Mouse (Mus musculus): ENCODE measurements around the gene Fdxr.

Gene Fdxr

DNA sequence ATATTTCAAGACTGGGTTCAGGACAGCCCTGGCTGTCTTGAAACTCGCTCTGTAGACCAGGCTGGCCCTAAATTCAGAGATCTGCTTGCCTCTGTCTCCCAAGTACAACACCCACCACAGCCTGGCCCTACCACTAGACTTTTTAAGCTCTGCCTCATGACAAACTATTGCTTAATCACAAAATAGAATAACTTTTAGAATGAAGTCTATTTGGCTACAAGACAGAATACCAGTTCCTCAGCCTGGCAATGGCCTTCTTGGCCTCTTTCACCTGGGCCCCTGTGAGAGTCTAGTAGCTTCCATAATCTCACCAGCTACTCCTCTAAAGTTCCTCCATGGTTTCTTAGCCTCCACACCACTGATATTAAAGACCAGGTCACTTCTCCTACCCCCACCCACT lies 13.5 kb upstream of the Fdxr start:
- DNase-seq (ENCODE audit: low spot score in 2 of 2), result no peak

DNA sequence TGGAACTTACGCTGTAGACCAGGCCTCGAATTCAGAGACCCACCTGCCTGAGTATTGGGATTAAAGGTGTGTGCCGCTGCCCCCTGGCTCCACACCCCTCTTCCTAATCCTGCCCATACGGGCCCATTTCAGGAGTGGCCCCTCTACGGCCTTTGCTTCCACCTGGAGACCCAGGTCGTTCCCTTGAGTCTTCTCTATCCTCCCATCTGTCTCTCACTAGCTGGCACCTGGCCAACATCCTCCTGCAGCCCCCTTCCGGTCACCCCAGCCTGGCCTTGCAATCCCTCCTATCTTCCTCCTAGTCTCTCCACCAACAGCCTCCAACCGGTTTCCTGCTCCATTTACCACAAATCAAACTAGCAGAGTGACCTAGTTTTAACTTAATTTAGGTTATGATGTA lies 13.0 kb upstream of the Fdxr start:
- DNase-seq (ENCODE audit: low spot score in 2 of 2), result no peak

DNA sequence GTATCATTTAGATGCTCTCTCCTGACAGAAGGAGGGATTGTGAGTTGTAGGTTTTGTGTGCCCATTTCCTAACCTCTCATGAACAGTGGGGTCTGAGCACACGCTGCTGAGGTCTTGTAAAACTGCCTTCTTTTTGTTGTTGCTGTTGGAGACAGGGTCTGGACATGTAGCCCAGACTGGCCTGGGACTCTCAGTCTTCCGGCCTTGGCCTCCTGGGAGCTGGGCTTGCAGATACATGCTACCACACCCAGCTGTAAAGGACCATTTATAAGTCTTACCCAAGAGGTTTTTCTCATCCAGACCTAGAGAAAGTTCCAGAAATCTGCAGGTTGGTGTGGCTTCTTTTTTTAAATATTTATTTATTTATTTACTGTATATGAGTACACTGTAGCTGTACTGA lies 11.5 kb upstream of the Fdxr start:
- no peak for DNase-seq (ENCODE audit: low spot score in 2 of 2)

DNA sequence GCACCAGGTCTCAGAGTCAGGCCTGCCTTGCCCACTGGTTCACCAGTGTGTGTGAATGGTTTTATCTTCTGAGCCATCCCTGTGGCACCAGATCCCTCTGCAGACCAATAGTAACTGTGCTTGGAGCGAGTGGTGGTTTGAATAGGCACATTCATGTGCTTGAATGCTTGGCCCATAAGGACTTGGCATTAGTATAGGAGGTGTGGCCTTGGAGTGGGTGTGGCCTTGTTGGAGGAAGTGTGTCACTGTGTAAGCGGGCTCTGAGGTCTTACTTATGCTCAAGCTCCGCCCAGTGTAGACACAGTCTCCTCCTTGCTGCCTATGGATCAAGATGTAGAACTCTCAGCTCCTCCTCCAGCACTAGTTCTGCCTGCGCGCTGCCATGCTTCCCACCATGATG lies 10.5 kb upstream of the Fdxr start:
- no peak for DNase-seq (ENCODE audit: low spot score in 2 of 2)

DNA sequence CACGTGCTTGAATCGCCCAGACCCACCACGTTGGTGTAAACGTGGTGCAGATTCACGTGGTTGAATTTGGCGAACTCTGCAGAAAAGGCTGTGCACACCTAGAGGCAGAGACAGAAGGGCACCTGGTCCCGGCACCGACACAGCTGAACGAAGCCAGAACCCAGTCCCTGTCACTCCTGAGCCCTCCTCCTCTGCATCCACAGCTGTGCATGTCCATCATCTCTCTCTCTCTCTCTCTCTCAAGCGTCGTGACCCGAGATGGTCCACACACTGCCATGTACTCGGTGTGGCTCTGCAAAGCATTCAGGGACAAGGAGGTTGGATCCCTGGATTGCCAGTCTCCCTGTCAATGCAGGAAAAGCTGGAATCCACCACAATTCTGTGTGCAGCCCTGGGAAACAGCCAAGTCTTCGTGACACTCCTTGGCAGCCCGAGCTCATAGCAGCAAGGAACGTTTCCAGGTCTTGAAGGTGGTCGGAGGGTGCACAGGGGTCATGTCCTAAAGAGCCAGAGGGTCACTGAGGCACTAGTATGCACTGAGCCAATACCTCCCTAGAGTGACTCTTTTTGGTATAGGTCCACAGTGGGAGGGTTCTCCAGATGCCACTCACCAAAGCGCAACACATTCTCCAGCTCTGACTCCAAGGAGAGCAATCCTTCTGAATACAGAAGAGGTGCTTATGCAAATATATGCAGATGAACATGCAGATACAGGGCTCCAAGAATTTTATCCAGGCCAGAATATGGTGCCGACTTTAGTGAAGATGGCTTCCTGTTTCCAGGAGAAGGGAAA lies 9.5 kb upstream of the Fdxr start:
- no peak for DNase-seq (ENCODE audit: low spot score in 2 of 2)

DNA sequence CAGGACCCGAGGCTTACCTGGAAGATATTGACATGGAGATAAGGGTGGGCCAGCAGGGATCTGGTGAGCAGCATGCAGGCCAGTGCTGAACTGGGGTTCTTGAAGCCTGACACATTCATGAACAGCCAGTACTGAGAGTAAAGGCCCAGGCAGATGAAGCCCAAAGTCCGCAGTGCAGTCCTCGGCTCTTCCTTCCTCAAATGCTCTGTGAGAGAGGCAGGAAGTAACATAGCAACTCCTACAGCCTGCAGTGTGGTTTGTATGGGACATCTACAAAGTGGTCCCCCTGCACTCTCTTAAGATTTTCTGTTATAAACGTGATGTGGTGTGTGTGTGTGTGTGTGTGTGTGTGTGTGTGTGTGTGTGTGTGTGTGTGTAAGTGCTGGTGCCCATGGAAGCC lies 8.4 kb upstream of the Fdxr start:
- no peak for DNase-seq (ENCODE audit: low spot score in 2 of 2)

DNA sequence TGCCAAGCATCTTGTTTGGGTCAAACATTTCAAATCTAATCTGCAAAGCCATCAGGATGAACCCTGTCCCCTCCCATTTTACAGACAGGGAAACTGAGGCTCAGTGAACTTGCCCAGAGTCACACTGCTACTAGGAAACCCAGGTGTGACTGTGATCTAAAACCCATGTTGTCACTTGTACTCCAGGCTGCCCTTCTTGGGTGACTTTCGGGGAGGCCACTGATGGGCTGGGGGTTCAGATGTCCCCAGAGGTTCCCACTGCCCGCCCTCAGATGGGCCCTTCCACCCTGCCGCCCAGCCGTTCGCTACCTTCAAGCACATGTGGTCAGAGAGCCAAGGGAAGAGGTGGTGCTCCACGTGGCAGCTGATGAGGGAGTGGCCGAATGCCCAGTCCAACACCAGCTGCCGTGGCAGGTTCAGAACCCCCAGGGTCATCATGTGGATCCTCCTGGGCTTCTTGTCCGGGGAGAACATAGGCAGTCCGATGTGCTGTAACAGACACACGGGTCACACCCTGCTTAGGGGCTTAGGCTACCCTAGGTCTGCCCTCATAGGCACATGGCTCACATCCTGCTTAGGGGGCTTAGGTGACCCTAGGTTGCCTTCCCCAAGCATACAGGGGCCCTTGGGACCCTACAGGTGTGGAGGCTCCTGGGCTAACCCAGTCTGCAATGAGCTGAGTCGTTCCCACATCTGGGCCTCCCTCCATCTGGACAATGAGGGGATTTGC lies 7.2 kb upstream of the Fdxr start:
- no peak for DNase-seq (ENCODE audit: low spot score in 2 of 2)

DNA sequence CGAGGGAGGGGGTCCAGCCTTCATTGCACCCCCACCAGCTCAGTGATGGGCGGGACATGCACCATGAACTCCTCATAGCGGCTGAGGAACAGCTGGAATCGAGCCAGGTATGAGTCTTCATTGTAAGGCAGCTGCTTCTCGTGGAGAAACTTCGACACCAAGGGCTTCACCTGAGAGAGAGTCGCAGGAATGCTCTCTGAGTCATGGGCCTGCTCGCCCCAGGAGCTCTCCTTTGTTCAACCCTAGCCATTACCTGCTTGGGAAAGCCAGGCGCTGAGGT lies 6.6 kb upstream of the Fdxr start:
- no peak for DNase-seq (ENCODE audit: low spot score in 2 of 2)

DNA sequence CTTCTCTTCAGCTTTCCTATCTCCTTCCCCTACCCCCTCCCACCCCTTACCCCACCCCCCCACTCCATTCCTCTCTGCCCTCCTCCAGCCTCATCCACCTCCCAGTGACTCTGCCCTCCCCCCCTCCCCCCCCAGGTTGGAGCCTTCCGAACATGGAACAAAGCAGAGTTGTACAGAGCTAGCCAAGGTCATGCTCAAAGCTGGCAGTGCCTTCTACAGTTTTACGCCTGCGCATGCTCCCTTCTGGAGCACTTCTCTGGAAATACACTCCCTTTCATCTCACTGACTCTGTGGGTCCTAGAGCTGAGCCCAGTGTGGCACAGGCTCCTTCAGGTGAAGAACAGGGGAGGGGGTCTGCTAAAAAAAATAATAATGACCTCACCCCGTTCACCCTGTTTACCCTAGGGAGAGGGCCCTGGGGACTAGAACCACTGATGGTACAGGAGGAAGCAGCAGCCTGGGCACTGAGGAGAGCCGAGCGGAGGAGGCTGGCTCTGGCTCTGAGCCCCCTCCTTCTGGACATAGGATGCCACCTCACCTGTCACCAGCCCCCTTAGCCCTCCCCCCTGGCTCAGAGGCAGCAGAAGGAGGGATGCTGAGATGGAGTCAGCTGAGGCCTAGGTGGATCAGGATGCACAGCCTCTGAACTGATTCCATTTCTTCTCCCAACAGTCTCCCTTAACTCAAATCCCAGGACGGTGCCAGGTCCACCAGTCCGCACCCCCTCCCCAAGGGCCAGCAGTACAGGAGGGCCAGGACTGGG lies 6.1 kb upstream of the Fdxr start:
- no peak for DNase-seq (ENCODE audit: low spot score in 2 of 2)

DNA sequence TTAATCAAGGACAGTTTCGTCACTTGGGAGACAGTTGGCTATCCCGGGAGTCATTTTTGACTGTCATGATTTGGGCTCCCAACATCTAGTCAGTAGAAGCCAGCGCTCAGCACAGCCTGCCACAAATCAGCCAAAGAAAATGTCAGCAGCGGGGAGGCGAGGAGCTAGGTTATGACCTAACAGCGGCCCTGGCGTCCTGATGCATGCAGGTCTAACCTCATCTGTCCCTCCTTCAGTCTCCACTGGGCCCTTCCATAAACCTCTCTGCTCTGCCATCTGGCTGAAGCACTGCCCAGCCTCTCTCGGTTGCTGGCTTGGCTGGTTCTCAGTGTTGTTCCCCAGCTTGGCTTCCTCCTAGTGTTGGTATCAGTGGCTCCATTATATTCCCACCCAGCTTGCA lies 5.4 kb upstream of the Fdxr start:
- DNase-seq (ENCODE audit: low spot score in 2 of 2), result no peak

DNA sequence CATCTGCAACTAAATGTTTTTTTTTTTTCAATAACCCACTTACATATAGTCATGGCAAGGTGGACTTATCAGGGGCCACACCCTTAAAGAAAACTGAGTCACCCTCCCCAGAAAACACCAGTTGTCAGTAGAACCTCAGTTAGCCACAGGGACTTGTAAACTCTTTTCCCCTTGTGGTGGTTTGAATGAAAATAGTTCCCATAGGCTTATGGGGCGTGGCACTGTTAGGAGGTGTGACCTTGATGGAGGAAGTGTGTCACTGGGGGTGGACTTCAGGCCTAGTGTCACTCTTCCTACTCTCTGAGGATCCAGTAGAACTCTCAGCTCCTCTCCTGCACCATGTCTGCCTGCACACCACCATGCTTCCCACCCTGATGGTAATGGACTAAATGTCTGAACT lies 2.9 kb upstream of the Fdxr start:
- no peak for DNase-seq (ENCODE audit: low spot score in 2 of 2)

DNA sequence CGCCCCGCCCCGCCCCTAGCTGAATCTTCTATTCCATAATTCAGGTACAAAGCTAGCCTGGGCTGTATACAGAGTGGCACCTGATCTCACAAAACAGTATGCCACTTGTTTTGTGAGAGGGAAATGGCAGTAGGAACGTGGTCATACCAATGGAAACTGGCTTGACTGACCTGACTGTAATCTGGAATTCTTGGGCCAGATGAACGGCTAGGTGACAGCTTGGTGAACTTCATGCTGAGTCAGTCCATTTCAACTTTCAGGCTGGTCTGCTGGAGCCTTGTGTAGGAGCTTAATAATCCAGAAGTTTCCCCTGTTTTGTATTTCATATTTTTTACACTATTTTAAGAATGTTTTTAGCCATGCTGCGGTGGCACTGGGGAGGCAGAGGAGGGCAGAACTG lies 1.3 kb upstream of the Fdxr start:
- no peak for DNase-seq (ENCODE audit: low spot score in 2 of 2)

DNA sequence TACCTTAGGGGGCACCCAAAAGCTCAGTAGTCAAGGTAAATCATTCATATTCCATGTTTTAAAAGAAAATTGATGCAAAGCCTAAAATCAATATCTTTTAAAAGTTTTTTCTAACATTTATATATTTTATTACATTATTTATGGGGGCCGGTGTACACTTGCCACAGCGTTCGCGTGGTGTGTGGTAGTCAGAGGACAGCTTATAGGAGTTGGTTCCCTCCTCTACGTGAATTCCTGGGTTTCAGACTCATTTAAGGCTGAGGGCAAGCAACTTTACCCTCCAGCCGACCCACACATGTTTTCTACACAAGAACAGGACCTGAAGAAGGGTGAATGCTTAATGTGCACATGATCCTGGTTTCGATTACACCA lies 740 bp upstream of the Fdxr start:
- DNase-seq (ENCODE audit: low spot score in 2 of 2), result no peak

DNA sequence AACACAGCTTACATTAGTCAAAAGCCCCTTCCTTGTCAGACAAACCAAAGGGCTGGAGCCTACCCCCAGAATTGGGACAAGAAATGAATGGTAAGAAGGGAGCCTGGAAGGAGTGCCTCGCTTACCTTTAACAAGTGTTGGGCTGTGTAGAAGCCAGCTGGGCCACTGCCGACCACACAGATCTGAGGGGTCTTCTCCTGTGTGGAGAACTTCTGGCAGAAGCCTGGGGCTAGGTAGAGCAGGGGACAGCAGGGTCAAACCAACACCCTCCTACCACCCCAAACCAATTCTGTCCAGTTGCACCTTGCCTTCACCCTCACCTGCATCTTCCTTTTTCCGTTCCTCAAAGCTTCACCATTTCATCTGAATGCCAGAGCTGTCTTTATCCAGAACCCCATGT lies 896 bp downstream of the Fdxr start:
- no peak for DNase-seq (ENCODE audit: low spot score in 2 of 2)

DNA sequence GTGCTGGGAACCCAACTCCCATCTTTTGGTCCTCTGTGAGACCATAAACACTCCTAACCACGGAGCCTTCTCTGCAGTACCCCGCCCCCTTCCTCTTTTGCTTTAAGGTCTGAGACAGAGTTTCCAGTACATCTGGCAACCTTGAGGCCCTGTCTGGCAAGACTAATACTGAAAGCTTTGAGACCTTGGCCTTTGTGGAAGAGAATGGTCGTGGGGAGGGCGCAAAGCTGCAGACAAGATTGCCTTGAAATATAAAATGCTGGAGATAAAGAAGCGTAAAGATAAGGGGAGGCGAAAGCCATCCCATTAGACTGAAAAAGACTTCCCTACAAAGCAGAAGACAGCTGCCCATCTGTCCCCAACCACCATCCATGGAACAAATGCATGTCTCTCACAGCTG lies 1.3 kb downstream of the Fdxr start:
- DNase-seq (ENCODE audit: low spot score in 2 of 2), result no peak

DNA sequence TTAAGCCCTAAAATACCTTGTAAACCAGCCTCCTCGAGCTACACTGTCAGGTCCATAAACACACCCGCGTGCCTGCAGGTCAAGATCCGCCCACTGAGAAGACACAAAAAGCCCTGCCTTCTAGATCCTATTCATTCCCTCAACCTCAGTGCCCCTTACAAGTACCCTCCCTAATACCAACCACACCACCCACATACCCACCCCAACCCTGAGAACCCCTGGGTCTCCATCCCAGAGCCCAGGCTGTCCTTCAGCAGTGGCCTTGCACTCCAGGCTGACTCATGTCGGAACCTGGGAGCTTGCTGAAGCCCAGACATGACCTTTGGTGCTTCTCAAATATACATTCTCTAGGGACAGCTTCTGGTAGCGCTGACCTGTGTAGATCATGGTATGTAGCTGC lies 2.1 kb downstream of the Fdxr start:
- DNase-seq (ENCODE audit: low spot score in 2 of 2), result no peak

DNA sequence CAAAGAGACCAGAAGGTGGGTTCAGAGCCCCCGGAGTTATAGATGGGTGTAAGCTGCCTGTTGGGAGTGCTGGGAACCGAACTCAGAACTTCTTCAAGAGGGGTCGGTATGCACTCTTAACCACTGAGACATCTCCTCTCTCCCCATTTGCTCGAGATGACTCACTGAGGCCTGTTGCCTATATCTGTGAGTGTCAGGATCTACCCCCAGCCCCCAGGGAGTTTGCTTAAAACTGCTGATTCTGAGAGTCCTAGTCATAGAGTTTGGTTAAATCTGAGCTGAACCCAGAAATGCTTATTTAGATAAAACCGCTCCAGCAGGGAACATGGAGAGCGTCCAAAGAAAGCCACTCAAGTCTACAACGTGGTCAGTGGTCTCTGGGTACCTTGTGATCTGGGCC lies 2.7 kb downstream of the Fdxr start:
- no peak for DNase-seq (ENCODE audit: low spot score in 2 of 2)

DNA sequence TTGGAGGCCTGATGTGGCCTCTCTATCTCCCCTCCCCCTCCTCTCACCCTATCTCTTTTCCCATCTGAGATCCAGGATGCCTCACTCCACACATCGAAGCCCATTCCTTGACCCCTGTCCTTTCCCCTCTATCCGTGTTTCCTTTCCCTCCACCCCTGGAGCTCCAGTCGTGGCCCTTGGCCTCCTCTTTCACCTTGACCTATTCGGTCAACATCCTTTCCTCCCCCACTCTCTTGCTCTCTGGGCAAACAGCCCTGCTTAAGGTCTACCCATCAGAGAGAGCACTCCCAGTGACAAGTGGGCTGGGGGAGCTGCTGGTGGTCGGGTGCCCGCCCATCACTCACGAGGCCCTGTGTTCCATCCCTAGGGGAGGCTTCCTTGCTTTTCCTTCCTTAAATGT lies 3.1 kb downstream of the Fdxr start:
- DNase-seq (ENCODE audit: low spot score in 2 of 2), result no peak

DNA sequence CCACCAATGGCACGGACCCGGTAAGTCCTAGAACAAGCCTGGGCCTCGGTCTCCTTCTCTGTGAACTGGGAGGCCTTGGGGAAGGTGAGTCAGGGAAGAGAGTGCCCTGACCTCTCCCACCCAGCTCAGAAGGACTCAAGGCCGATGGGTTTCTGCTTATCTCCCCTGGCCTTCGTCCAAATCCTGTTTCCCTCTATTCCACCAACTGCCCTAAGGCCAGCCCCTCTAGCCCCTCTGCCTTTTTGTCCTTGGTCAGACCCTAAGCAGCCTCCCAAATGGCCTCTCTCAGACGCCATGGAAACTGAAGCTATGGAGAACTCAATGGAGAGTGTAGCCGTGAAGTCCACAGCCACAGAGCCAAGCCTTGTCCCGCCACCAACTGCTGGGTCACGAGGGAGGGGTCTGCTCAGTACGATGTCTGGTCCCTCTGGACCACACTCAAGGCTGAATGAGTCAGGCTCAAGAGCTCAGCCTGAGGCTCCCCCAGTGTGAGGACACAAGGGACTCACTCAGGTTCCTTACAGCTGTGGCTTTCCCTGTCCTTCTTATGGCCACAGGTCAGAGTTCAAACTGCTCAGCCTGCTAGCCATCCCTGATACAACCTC lies 3.9 kb downstream of the Fdxr start:
- no peak for DNase-seq (ENCODE audit: low spot score in 2 of 2)

DNA sequence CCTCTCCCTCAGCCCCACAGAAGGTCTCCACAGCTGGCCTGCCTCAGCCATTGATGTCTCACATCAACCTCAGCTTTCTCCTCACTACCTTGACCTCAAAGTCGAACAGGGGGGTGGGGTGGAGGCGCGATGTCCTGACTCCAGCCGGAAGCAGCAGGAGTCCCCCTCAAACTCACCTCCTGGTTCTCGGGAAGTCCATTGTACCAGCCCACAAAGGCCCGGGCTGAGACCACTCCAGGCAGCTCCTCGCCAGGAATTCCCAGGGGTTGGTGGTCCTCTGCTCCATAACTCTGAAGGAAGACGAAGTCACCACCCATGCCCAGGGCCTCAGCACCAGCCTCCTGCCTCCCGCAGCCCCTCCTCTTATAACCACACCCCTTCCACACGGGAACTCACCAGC lies 5.4 kb downstream of the Fdxr start:
- DNase-seq (ENCODE audit: low spot score in 2 of 2), result no peak

DNA sequence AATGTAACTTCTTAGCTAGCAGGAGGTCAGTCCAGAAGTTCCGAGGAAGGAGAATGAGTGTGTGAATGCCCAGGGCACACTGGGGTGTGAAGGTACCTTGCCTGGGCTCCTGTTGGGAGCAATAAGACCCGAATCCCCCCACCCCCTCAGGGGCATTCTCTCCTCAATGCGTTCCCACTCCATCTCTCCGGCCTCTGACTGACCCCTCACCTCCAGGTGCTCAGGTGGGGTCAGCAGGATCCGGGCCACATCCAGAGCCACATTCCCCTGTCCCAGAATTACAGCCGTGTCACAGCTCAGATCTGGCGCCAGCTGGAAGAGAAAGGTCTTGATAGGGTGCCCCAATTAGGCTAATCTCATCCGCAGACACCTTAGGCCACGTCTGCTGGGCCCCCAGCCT lies 5.8 kb downstream of the Fdxr start:
- DNase-seq (ENCODE audit: low spot score in 2 of 2), result no peak

DNA sequence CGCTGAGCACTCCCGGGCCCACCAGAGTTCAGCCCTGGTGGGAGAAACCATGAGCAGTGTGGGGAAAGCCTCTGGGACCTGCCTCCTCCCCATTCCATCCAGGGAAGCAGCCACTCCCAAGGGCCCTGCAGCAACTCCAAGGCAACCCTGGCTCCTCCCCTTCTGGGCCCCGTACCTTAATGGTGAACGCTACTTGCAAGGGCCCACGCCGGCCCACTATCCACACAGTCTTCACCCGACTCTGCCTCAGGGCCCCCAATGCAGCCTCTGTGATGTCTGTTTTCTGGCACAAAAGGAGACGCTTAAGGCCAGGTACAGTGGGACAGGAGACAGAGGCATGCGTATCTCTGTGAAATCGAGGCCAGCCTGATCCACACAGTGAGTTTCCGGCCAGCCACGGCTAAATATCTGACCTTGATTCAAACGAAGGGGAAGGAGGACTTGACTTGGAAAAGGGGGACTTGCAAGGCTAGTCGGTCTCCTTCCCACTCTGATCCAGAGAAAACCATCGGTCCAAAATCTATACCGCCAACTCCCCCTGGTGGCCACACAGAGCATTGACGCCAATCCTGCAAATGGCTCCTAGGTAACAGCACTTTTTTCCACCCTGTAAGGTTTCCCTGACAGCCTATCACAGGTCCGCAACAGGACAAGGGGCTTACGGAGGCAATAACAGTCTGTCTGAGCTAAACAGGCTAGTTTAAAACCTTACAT lies 6.5 kb downstream of the Fdxr start:
- peak; percentile 56 to 76 for DNase-seq (ENCODE audit: low spot score in 2 of 2)

Measured in urinary bladder, adult 18-20 months (tissue).